Mouse (Mus musculus) liver, adult 2 months (tissue): Measurements from ENCODE around the gene Ldb2.

Experiments used
- CTCF ChIP-seq: fragments of 200-500 bp; IDR thresholded peaks from 2 replicates; pipeline ENCODE4 v1.5.1; 2011; ENCODE audit warnings: low read depth, low read length, control low read depth
- POLR2A ChIP-seq: fragments of 200-500 bp; IDR thresholded peaks from 2 replicates; pipeline ENCODE4 v1.6.1; 2011; ENCODE audit warnings: low read length, control low read depth; ENCODE audit not compliant: insufficient read depth; ENCODE audit errors: extremely low read depth

GRCm38 (mm10) chr5:44654403-44654802 is 145.1 kb downstream of the Ldb2 start:
- TF ChIP-seq POLR2A (no peak), CTCF (no peak)
